Mouse (Mus musculus) hindbrain, embryonic 14.5 days (tissue): Measurements from ENCODE around the gene Gm12695. TPM values are rescaled to one million over a fixed set of nuclear protein-coding genes. Genes with fewer than 3 reads are reported as not detected.
A peak's percentile ranks its signal among the peaks of the same experiment; 100 is the strongest.

ENCODE experiments used
- ATAC-seq: fragments of 200-750 bp; cut with Nextera tagmentation; 2 replicates; pipeline ENCODE4 v1.8.0; 2017; ENCODE audit warnings: moderate number of reproducible peaks, mild to moderate bottlenecking, moderate TSS enrichment, moderate library complexity; ENCODE audit not compliant: low FRiP score
- DNase-seq: peaks from one replicate; pipeline ENCODE4 v3.0.0-alpha.2; 2015; ENCODE audit warnings: low spot score
- H3K27ac ChIP-seq: fragments of 300-500 bp; sonication (generic); 2 replicates; pipeline ENCODE4 v1.5.1; 2014; ENCODE audit warnings: mild to moderate bottlenecking, moderate library complexity
- H3K27me3 ChIP-seq: fragments of 300-500 bp; sonication (generic); 2 replicates; pipeline ENCODE4 v1.6.1; 2014; ENCODE audit warnings: mild to moderate bottlenecking, low read length, mixed read lengths; ENCODE audit not compliant: control insufficient read depth, insufficient read depth
- H3K36me3 ChIP-seq: fragments of 300-500 bp; sonication (generic); replicated peaks from 2 replicates; pipeline ENCODE4 v1.6.1; 2014; ENCODE audit not compliant: control insufficient read depth, insufficient read depth
- H3K4me1 ChIP-seq: fragments of 300-500 bp; sonication (generic); replicated peaks from 2 replicates; pipeline ENCODE4 v1.6.1; 2014; ENCODE audit warnings: antibody characterized with exemption, low read length, mixed read lengths; ENCODE audit not compliant: control insufficient read depth, insufficient read depth
- H3K4me2 ChIP-seq: fragments of 300-500 bp; sonication (generic); replicated peaks from 2 replicates; pipeline ENCODE4 v1.6.1; 2014; ENCODE audit warnings: mild to moderate bottlenecking, moderate library complexity
- H3K4me3 ChIP-seq: fragments of 300-500 bp; sonication (generic); replicated peaks from 2 replicates; pipeline ENCODE4 v1.5.1; 2014; ENCODE audit warnings: mild to moderate bottlenecking, low read length
- H3K9ac ChIP-seq: fragments of 300-500 bp; sonication (generic); 2 replicates; pipeline ENCODE4 v1.6.1; 2014
- H3K9me3 ChIP-seq: fragments of 300-500 bp; sonication (generic); 2 replicates; pipeline ENCODE4 v1.6.1; 2016; ENCODE audit warnings: low read length; ENCODE audit not compliant: control insufficient read depth
- WGBS: fragments of 180-500 bp; shearing (Covaris S2); extraction: QIAGEN DNeasy Blood & Tissue Kit; methylation state at CpG from one replicate; pipeline ENCODE4 v1.1.7; 2014; 5-methylcytosine and 5-hydroxymethylcytosine counted together
- polyA plus RNA-seq: library from polyadenylated mRNA; unstranded; fragments of >200 nt; fragmentation: Nextera tagmentation; extraction: Ambion mirVana; gene quantifications from 2 replicates; pipeline ENCODE4 v1.2.1, GENCODE M21; 2014

Gene Gm12695
- not detected in 2 replicates for polyA plus RNA-seq

- H3K4me1 ChIP-seq = no peaks in the 10 kb centered on the region
- no peak for ATAC-seq
- no peaks in the 10 kb centered on the region for H3K36me3 ChIP-seq
- no peak within 1 kb of the TSS for H3K27ac ChIP-seq
- H3K4me2 ChIP-seq = no peak within 1 kb of the TSS
- H3K27me3 ChIP-seq = no peaks in the 10 kb centered on the region
- H3K9me3 ChIP-seq = no peaks in the 10 kb centered on the region
- no peak within 1 kb of the TSS for H3K9ac ChIP-seq
- 95% methylated on average over 3 of the region's 3 CpGs for WGBS
- DNase-seq = no peak
- H3K4me3 ChIP-seq = no peak within 1 kb of the TSS
Observed at GRCm38 (mm10) chr4:96785086-96785485, at the start of gene Gm12695. TSS of gene Gm12695 (minus strand) at chr4:96785186.

- WGBS = 86% methylated on average over 4 of the region's 4 CpGs
- Histone ChIP-seq H3K4me1 (no peaks in the 10 kb centered on the region), H3K4me3 (no peak overlapping the region), H3K9ac (no peak overlapping the region), H3K27me3 (no peaks in the 10 kb centered on the region), H3K36me3 (no peaks in the 10 kb centered on the region), H3K9me3 (no peaks in the 10 kb centered on the region), H3K27ac (no peak overlapping the region), H3K4me2 (no peak overlapping the region)
- no peak for ATAC-seq
- DNase-seq = no peak
Observed at GRCm38 (mm10) chr4:96825540-96826045, 40.6 kb upstream of the Gm12695 start.

GRCm38 (mm10) chr4:96806824-96807808 is 22.1 kb upstream of the Gm12695 start:
- 82% methylated on average over 6 of the region's 6 CpGs for WGBS
- no peaks in the 10 kb centered on the region for H3K36me3 ChIP-seq
- no peak overlapping the region for H3K4me2 ChIP-seq
- no peaks in the 10 kb centered on the region for H3K4me1 ChIP-seq
- no peak overlapping the region for H3K9ac ChIP-seq
- no peaks in the 10 kb centered on the region for H3K27me3 ChIP-seq
- H3K27ac ChIP-seq = no peak overlapping the region
- DNase-seq (no peak), ATAC-seq (no peak)
- H3K4me3 ChIP-seq = no peak overlapping the region
- H3K9me3 ChIP-seq = no peaks in the 10 kb centered on the region

GRCm38 (mm10) chr4:96799380-96800157 is 14.6 kb upstream of the Gm12695 start:
- Histone ChIP-seq H3K27me3 (no peaks in the 10 kb centered on the region), H3K4me3 (no peak overlapping the region), H3K9ac (no peak overlapping the region), H3K4me2 (no peak overlapping the region), H3K4me1 (0 out of 2 replicates have a peak, but pooled peaks cover 3% of the 10 kb centered on the region), H3K9me3 (no peaks in the 10 kb centered on the region), H3K36me3 (no peaks in the 10 kb centered on the region), H3K27ac (no peak overlapping the region)
- ATAC-seq (no peak), DNase-seq (peak; percentile 81)
- WGBS = 40% methylated on average over 7 of the region's 7 CpGs

- Histone ChIP-seq H3K27me3 (no peaks in the 10 kb centered on the region), H3K27ac (no peak overlapping the region), H3K4me3 (no peak overlapping the region), H3K9me3 (no peaks in the 10 kb centered on the region), H3K36me3 (no peaks in the 10 kb centered on the region), H3K9ac (no peak overlapping the region), H3K4me1 (0 out of 2 replicates have a peak, but pooled peaks cover 3% of the 10 kb centered on the region), H3K4me2 (no peak overlapping the region)
- DNase-seq (peak; percentile 75), ATAC-seq (peak; percentile 82)
- 31% methylated on average over 1 of the region's 1 CpGs for WGBS
Observed at GRCm38 (mm10) chr4:96797583-96797982, 12.6 kb upstream of the Gm12695 start.

- H3K27ac ChIP-seq = no peak overlapping the region
- H3K36me3 ChIP-seq = no peaks in the 10 kb centered on the region
- no peaks in the 10 kb centered on the region for H3K4me1 ChIP-seq
- no peak overlapping the region for H3K4me2 ChIP-seq
- H3K27me3 ChIP-seq = no peaks in the 10 kb centered on the region
- no peak for DNase-seq
- no peak overlapping the region for H3K9ac ChIP-seq
- no peak for ATAC-seq
- no peak overlapping the region for H3K4me3 ChIP-seq
- no peaks in the 10 kb centered on the region for H3K9me3 ChIP-seq
Observed at GRCm38 (mm10) chr4:96791301-96791700, 6.3 kb upstream of the Gm12695 start.

GRCm38 (mm10) chr4:96789905-96790304 is 4.9 kb upstream of the Gm12695 start:
- Histone ChIP-seq H3K27ac (no peak overlapping the region), H3K9me3 (no peaks in the 10 kb centered on the region), H3K4me3 (no peak overlapping the region), H3K4me2 (no peak overlapping the region), H3K27me3 (no peaks in the 10 kb centered on the region), H3K4me1 (no peaks in the 10 kb centered on the region), H3K9ac (no peak overlapping the region), H3K36me3 (no peaks in the 10 kb centered on the region)
- DNase-seq = no peak
- 65% methylated on average over 3 of the region's 3 CpGs for WGBS
- ATAC-seq = no peak

GRCm38 (mm10) chr4:96786610-96787009 is 1.6 kb upstream of the Gm12695 start:
- Histone ChIP-seq H3K9me3 (no peaks in the 10 kb centered on the region), H3K9ac (no peak overlapping the region), H3K27me3 (no peaks in the 10 kb centered on the region), H3K4me2 (no peak overlapping the region), H3K36me3 (no peaks in the 10 kb centered on the region), H3K4me1 (no peaks in the 10 kb centered on the region), H3K4me3 (no peak overlapping the region), H3K27ac (no peak overlapping the region)
- no peak for DNase-seq
- no peak for ATAC-seq
- 14% methylated on average over 7 of the region's 7 CpGs for WGBS

GRCm38 (mm10) chr4:96772966-96773566 is 11.9 kb downstream of the Gm12695 start:
- DNase-seq (no peak), ATAC-seq (no peak)
- no peaks in the 10 kb centered on the region for H3K9me3 ChIP-seq
- no peaks in the 10 kb centered on the region for H3K36me3 ChIP-seq
- H3K27me3 ChIP-seq = no peaks in the 10 kb centered on the region
- no peak overlapping the region for H3K27ac ChIP-seq
- no peak overlapping the region for H3K4me3 ChIP-seq
- H3K4me2 ChIP-seq = no peak overlapping the region
- H3K9ac ChIP-seq = no peak overlapping the region
- H3K4me1 ChIP-seq = no peaks in the 10 kb centered on the region
- 64% methylated on average over 3 of the region's 3 CpGs for WGBS
